Mouse (Mus musculus) MEL (cell line): ENCODE results near the gene Retreg1. TPM values are rescaled to one million over a fixed set of nuclear protein-coding genes. Genes with fewer than 3 reads are reported as not detected.

Experiments
- DNase-seq: peaks from one replicate; pipeline ENCODE4 v3.0.0; 2011; ENCODE audit warnings: low read depth, low spot score
- H3K27ac ChIP-seq: 2 replicates; pipeline ENCODE4 v1.5.1; 2012; ENCODE audit warnings: low read depth, mild to moderate bottlenecking, control low read depth, low read length, moderate library complexity; ENCODE audit not compliant: control insufficient read depth
- H3K27me3 ChIP-seq, 2 experiments: fragments of 150-350 bp in 1 of 2; sonication (generic) in 1 of 2; 2 replicates each; pipeline ENCODE4 v1.6.1; 2012; ENCODE audit warnings: low read length in 2 of 2, mild to moderate bottlenecking in 2 of 2, improper control_type of control experiment in 1 of 2, moderate library complexity in 1 of 2; ENCODE audit not compliant: insufficient read depth in 2 of 2, control insufficient read depth in 1 of 2
- H3K36me3 ChIP-seq, 2 experiments: 2 replicates each; pipeline ENCODE4 v1.6.1; 2012 to 2014; ENCODE audit warnings: low read length in 2 of 2, improper control_type of control experiment in 1 of 2, inconsistent platforms in 1 of 2, mild to moderate bottlenecking in 1 of 2; ENCODE audit not compliant: insufficient read depth in 2 of 2, control insufficient read depth in 1 of 2
- H3K4me1 ChIP-seq, 2 experiments: fragments of 150-350 bp in 1 of 2; sonication (generic) in 1 of 2; 2 replicates each; pipeline ENCODE4 v1.6.1; 2012; ENCODE audit warnings: low read length in 2 of 2, improper control_type of control experiment in 1 of 2, mild to moderate bottlenecking in 1 of 2; ENCODE audit not compliant: insufficient read depth in 2 of 2, control insufficient read depth in 1 of 2
- H3K4me3 ChIP-seq, 2 experiments: fragments of 150-350 bp in 1 of 2; sonication (generic) in 1 of 2; 2 replicates each; pipeline ENCODE4 v1.5.1; 2012; ENCODE audit warnings: low read depth in 2 of 2, low read length in 2 of 2, mild to moderate bottlenecking in 2 of 2, moderate library complexity in 2 of 2, control low read depth in 1 of 2, improper control_type of control experiment in 1 of 2; ENCODE audit not compliant: control insufficient read depth in 1 of 2, insufficient read depth in 1 of 2
- H3K79me2 ChIP-seq: 2 replicates; pipeline ENCODE4 v1.6.1; 2012; ENCODE audit warnings: mild to moderate bottlenecking, low read length, moderate library complexity; ENCODE audit not compliant: control insufficient read depth, poor library complexity, insufficient read depth
- H3K9ac ChIP-seq: 2 replicates; pipeline ENCODE4 v1.6.1; 2012; ENCODE audit warnings: low read depth, mild to moderate bottlenecking, control low read depth, low read length, moderate library complexity; ENCODE audit not compliant: control insufficient read depth, poor library complexity, severe bottlenecking
- H3K9me3 ChIP-seq: fragments of 150-350 bp; sonication (generic); replicated peaks from 2 replicates; pipeline ENCODE4 v1.6.1; 2012; ENCODE audit warnings: mild to moderate bottlenecking, low read length, improper control_type of control experiment, moderate library complexity; ENCODE audit not compliant: insufficient read depth
- BHLHE40 ChIP-seq: IDR thresholded peaks from 2 replicates; pipeline ENCODE4 v1.6.1; 2012; ENCODE audit warnings: low read depth, mild to moderate bottlenecking, inconsistent platforms, low read length, improper control_type of control experiment, borderline replicate concordance
- CHD2 ChIP-seq: IDR thresholded peaks from 2 replicates; pipeline ENCODE4 v1.6.1; 2011; ENCODE audit warnings: low read length, improper control_type of control experiment
- E2F4 ChIP-seq: IDR thresholded peaks from 2 replicates; pipeline ENCODE4 v1.6.1; 2011; ENCODE audit warnings: low read depth, low read length, improper control_type of control experiment, borderline replicate concordance
- ETS1 ChIP-seq: IDR thresholded peaks from 2 replicates; pipeline ENCODE4 v1.6.1; 2012; ENCODE audit warnings: low read depth, mild to moderate bottlenecking, inconsistent platforms, low read length, improper control_type of control experiment, moderate library complexity
- JUND ChIP-seq: IDR thresholded peaks from 2 replicates; pipeline ENCODE4 v1.6.1; 2011; ENCODE audit warnings: low read depth, mild to moderate bottlenecking, improper control_type of control experiment, low read length
- MAZ ChIP-seq: IDR thresholded peaks from 2 replicates; pipeline ENCODE4 v1.6.1; 2012; ENCODE audit warnings: low read depth, mild to moderate bottlenecking, inconsistent platforms, low read length, improper control_type of control experiment
- MEF2A ChIP-seq: IDR thresholded peaks from 2 replicates; pipeline ENCODE4 v1.6.1; 2014; ENCODE audit warnings: low read depth, mild to moderate bottlenecking, inconsistent platforms, low read length, improper control_type of control experiment; ENCODE audit not compliant: poor library complexity, insufficient replicate concordance, severe bottlenecking; ENCODE audit errors: extremely low read depth
- MXI1 ChIP-seq: IDR thresholded peaks from 2 replicates; pipeline ENCODE4 v1.6.1; 2011; ENCODE audit warnings: mild to moderate bottlenecking, low read depth, low read length, improper control_type of control experiment
- MYC ChIP-seq: IDR thresholded peaks from 2 replicates; pipeline ENCODE4 v1.6.1; 2011; ENCODE audit warnings: low read depth, mild to moderate bottlenecking, low read length, improper control_type of control experiment, moderate library complexity
- POLR2AphosphoS2 ChIP-seq: IDR thresholded peaks from 2 replicates; pipeline ENCODE4 v1.6.1; 2011; ENCODE audit warnings: low read length, improper control_type of control experiment
- RAD21 ChIP-seq: IDR thresholded peaks from 2 replicates; pipeline ENCODE4 v1.6.1; 2011; ENCODE audit warnings: mild to moderate bottlenecking, low read depth, low read length, improper control_type of control experiment
- RCOR1 ChIP-seq: IDR thresholded peaks from 2 replicates; pipeline ENCODE4 v1.6.1; 2012; ENCODE audit warnings: low read depth, mild to moderate bottlenecking, inconsistent platforms, low read length, improper control_type of control experiment
- SIN3A ChIP-seq: IDR thresholded peaks from 2 replicates; pipeline ENCODE4 v1.6.1; 2012; ENCODE audit warnings: low read length, improper control_type of control experiment, inconsistent platforms
- SMC3 ChIP-seq: IDR thresholded peaks from 2 replicates; pipeline ENCODE4 v1.6.1; 2011; ENCODE audit warnings: low read depth, low read length, improper control_type of control experiment
- TAL1 ChIP-seq: IDR thresholded peaks from 2 replicates; pipeline ENCODE4 v1.6.1; 2012; ENCODE audit warnings: mild to moderate bottlenecking, inconsistent platforms, low read length, moderate library complexity, mixed read lengths
- TBP ChIP-seq: IDR thresholded peaks from 2 replicates; pipeline ENCODE4 v1.8.0; 2011; ENCODE audit warnings: low read depth, low read length, improper control_type of control experiment
- UBTF ChIP-seq: IDR thresholded peaks from 2 replicates; pipeline ENCODE4 v1.6.1; 2012; ENCODE audit warnings: low read depth, mild to moderate bottlenecking, inconsistent platforms, low read length, improper control_type of control experiment, moderate library complexity, borderline replicate concordance; ENCODE audit not compliant: insufficient read depth
- USF1 ChIP-seq: IDR thresholded peaks from 2 replicates; pipeline ENCODE4 v1.6.1; 2014; ENCODE audit warnings: low read depth, mild to moderate bottlenecking, inconsistent platforms, low read length, improper control_type of control experiment, moderate library complexity
- USF2 ChIP-seq, 2 experiments: IDR thresholded peaks; 2 replicates each; pipeline ENCODE4 v1.6.1; 2011 to 2012; ENCODE audit warnings: improper control_type of control experiment in 2 of 2, low read length in 2 of 2, borderline replicate concordance in 1 of 2, inconsistent platforms in 1 of 2, low read depth in 1 of 2, mild to moderate bottlenecking in 1 of 2; ENCODE audit not compliant: insufficient read depth in 1 of 2
- ZC3H11A ChIP-seq: IDR thresholded peaks from 2 replicates; pipeline ENCODE4 v1.6.1; 2012; ENCODE audit warnings: low read depth, mild to moderate bottlenecking, inconsistent platforms, low read length, improper control_type of control experiment
- ZKSCAN1 ChIP-seq: IDR thresholded peaks from 2 replicates; pipeline ENCODE4 v1.6.1; 2012; ENCODE audit warnings: low read depth, mild to moderate bottlenecking, inconsistent platforms, low read length, improper control_type of control experiment, moderate library complexity
- ZMIZ1 ChIP-seq: IDR thresholded peaks from 2 replicates; pipeline ENCODE4 v1.6.1; 2012; ENCODE audit warnings: low read depth, mild to moderate bottlenecking, inconsistent platforms, low read length, improper control_type of control experiment, moderate library complexity
- ZNF384 ChIP-seq: IDR thresholded peaks from 2 replicates; pipeline ENCODE4 v1.6.1; 2012; ENCODE audit warnings: low read depth, mild to moderate bottlenecking, inconsistent platforms, low read length, improper control_type of control experiment
- polyA plus RNA-seq, 2 experiments: library from polyadenylated mRNA; stranded (reverse) in 1 of 2; unstranded in 1 of 2; fragments of >175 nt in 1 of 2; fragments of >200 nt in 1 of 2; gene quantifications; 2 replicates each; pipeline versions ENCODE4 v1.2.1 to v1.2.4; 2012; ENCODE audit warnings: low replicate concordance in 2 of 2, low read depth in 1 of 2; ENCODE audit not compliant: insufficient read length in 2 of 2, insufficient read depth in 1 of 2, missing spikeins in 1 of 2
- total RNA-seq: library from RNA; depleted of rRNA; stranded (reverse); fragments of 300-350 nt; gene quantifications from 2 replicates; pipeline ENCODE4 v1.2.3, GENCODE M21; 2012

The Retreg1 gene
- total and polyA plus RNA-seq, 3 experiments: 3.1 to 7.6 TPM; not detected in 1

GRCm38 (mm10) chr15:25948257-25949223, 105.6 kb downstream of the Retreg1 start:
- TF ChIP-seq BHLHE40: no peak
- no peak for TF ChIP-seq MEF2A
- TF ChIP-seq TBP: no peak
- no peak for TF ChIP-seq CHD2
- TF ChIP-seq ZKSCAN1: no peak
- no peak for TF ChIP-seq SMC3
- no peak for TF ChIP-seq UBTF
- TF ChIP-seq SIN3A: no peak
- no peak for TF ChIP-seq USF1
- TF ChIP-seq POLR2AphosphoS2: no peak
- no peak for TF ChIP-seq E2F4
- no peak for TF ChIP-seq MXI1
- TF ChIP-seq ZMIZ1: no peak
- TF ChIP-seq JUND: no peak
- no peak for TF ChIP-seq RAD21
- no peak for TF ChIP-seq TAL1
- TF ChIP-seq ZC3H11A: no peak
- no peak for TF ChIP-seq USF2 (IDR thresholded peaks at IDR 0.05; ENCODE audit: borderline replicate concordance in 1 of 2, insufficient read depth in 1 of 2, low read depth in 1 of 2, low read length in 2 of 2)
- no peak for TF ChIP-seq MYC
- no peaks in the 10 kb centered on the region; a peak in 1 of 4 replicates for H3K36me3 ChIP-seq
- H3K79me2 ChIP-seq: no peaks in the 10 kb centered on the region
- H3K4me3 ChIP-seq: no peak overlapping the region
- 0 out of 4 replicates have a peak, but pooled peaks cover 0 to 5% of the 10 kb centered on the region in 2 experiments for H3K4me1 ChIP-seq
- H3K9ac ChIP-seq: no peak overlapping the region
- no peak overlapping the region for H3K27ac ChIP-seq
- no peaks in the 10 kb centered on the region for H3K27me3 ChIP-seq
- no peak for DNase-seq
- H3K9me3 ChIP-seq: no peaks in the 10 kb centered on the region

- no peak for TF ChIP-seq UBTF
- TF ChIP-seq SMC3: no peak
- no peak for TF ChIP-seq RCOR1
- no peak for TF ChIP-seq SIN3A
- no peak for TF ChIP-seq USF2 (IDR thresholded peaks at IDR 0.05; ENCODE audit: borderline replicate concordance in 1 of 2, insufficient read depth in 1 of 2, low read depth in 1 of 2, low read length in 2 of 2)
- TF ChIP-seq CHD2: no peak
- no peak for TF ChIP-seq MAZ
- TF ChIP-seq BHLHE40: no peak
- TF ChIP-seq MYC: no peak
- no peak for TF ChIP-seq ETS1
- TF ChIP-seq ZNF384: no peak
- TF ChIP-seq MXI1: no peak
- Histone ChIP-seq H3K27me3 (no peaks in the 10 kb centered on the region), H3K4me3 (no peak overlapping the region), H3K9me3 (no peaks in the 10 kb centered on the region), H3K79me2 (no peaks in the 10 kb centered on the region), H3K9ac (no peak overlapping the region), H3K27ac (no peak overlapping the region), H3K36me3 (no peaks in the 10 kb centered on the region; a peak in 1 of 4 replicates), H3K4me1 (0 out of 4 replicates have a peak, but pooled peaks cover 0 to 5% of the 10 kb centered on the region in 2 experiments)
- DNase-seq: no peak
Observed at GRCm38 (mm10) chr15:25949696-25950095, 106.7 kb downstream of the Retreg1 start.
